Mouse (Mus musculus): ENCODE measurements around the gene Ppia.
"Not testable (repeated sequence)": the region's sequence is repeated elsewhere in the genome, so short reads cannot be mapped to it uniquely, and the experiment has no call there.

Ppia gene

DNA sequence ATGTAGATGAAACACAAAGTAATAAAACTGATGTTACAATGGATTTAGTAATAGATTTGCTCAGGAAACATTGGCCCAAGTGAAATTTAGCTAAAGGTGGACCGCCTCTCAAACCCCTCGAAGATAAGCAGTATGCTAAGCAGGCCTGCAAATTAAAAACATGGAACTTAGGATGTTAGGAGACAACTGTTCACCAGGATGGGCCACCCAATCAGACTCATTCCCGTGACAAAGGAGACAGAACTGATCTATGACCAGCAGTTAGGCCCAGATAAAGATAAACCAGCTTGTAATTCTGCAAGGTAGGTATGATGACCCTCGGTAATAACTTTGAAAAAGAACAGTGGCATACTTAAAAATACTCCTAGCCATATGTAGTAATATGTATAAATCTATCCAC is 27.9 kb downstream of the Ppia start:
- no peak for DNase-seq (ENCODE audit: low spot score)

DNA sequence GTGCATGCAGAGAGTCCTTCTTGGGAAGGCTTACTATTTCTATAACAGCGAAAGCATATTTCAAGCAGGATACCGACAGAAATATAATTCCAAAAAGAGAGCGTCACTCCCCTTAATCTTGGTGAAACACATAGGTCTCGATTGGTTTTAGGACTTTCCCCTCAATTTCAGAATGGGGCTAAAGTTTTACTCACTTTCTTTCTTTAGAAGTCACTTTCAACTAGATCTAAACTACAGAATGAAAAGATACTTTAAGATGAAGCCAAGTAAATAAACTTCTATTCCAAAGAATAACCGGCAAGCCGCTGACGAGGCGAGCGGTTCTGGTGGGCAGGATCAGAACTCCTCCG is 28.5 kb downstream of the Ppia start:
- no peak for DNase-seq (ENCODE audit: low spot score)

DNA sequence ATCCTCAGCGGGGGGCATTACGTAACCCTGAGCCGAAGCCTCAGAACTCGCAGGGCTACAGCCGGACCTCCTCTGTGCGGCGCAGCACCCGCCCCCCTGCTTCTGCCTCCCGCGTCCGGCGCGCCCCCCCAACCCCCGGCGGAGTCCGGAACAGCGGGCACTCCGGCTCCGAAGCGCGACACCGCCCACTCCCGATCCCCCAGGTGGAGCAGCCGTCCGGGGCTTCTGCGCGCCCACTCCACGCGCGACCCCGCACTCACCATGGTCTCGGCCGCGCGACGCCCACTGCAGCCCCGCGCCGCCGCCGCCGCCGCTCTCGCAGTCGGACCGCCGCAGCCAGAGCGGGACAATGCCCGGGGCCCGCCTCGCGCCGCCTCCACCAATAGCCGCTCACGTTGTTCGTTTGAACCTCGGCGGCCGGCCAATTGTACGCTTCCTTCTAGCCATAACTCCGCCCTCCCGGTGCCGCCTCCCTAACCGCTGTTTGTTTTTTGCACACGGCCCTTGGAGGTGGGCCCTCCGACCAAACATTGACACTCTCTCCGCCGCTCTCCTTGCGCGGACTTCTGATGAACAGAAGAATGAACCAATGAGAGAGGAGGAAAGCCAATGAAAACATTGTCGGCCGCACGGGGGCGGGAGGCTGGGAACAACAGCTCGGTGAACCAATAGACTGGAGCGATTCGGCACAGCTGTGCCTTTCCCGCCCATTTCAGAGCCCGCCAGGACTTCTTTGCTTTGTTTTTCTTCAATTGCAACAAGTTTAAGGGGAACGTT is 29.0 kb downstream of the Ppia start, which contains the start of gene H2afv:
Gene H2afv, minus strand, starts transcription at position 367 of the 777 bp plus-strand sequence.
- DNase-seq (ENCODE audit: low spot score), result peak; percentile 99

DNA sequence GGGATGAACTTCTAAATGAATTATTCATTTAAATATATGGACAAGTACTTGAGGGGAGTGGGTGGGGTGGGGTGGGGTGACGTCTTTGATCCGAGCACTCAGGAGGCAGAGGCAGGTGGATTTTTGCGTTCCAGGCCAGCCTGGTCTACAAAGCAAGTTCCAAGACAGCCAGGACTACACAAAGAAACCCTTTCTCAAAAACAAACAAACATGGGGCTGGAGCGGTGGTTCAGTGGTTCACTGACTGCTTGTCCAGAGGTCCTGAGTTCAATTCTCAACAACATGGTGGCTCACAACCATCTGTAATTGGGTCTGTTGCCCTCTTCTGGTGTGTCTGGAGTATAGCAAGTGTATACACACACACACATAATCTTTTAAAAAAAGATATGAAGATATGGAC is 30.2 kb downstream of the Ppia start:
- DNase-seq (ENCODE audit: low spot score), result no peak

DNA sequence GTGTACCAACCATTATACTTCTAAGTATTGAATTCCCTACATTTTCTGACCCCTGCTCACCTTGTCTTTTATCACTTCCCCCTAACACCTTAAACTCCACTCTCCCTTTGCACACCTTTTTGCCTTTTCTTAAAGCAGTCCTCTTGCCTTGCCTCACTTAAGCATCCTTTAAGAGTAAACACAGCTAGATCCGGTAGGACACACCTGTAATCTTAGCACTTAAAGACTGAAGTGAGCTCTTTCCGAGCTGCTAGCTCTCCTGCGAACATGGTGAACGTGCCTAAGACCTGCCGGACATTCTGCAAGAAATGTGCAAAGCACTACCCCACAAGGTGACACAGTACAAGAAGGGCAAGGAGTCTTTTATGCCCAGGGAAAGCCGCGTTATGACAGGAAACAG is 30.7 kb downstream of the Ppia start:
- DNase-seq (ENCODE audit: low spot score), result no peak

DNA sequence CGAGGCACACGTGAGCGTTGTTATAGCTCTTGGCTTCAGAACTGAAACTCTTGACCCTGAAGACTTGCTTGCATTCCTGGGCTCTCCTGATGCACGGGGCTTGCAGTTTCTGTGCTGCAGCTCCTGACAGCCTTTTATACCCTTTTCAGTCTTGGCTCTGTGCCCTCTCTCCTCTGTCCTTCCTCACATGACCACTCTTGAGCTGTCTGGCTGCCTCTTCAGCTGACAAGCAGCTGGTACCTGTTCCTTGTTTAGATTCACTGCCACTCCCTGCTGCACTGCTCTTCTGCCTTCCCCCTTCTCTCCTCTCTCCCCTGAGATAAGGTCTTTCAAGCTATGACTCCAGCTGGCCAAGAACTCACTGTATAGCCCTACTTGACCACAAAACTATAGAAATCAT is 32.2 kb downstream of the Ppia start:
- no peak for DNase-seq (ENCODE audit: low spot score)

DNA sequence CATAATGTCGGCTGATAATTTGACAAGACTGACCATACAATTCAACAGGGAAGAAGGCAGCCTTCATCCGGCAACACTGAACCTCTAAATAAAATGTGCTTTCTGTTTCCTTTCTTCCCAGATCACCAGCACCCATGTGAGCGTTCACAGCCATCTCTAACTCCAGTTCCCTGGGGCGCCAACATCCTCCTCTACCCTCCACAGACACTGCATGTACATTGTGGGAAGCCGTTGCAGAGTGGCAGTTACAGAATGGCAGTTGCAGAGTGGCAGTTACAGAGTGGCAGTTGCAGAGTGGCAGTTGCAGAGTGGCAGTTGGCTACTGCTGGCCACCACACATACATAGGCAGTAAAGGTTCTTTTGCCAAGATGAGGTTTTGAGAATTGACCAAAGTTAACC is 32.9 kb downstream of the Ppia start:
- DNase-seq (ENCODE audit: low spot score), result not testable (repeated sequence)

DNA sequence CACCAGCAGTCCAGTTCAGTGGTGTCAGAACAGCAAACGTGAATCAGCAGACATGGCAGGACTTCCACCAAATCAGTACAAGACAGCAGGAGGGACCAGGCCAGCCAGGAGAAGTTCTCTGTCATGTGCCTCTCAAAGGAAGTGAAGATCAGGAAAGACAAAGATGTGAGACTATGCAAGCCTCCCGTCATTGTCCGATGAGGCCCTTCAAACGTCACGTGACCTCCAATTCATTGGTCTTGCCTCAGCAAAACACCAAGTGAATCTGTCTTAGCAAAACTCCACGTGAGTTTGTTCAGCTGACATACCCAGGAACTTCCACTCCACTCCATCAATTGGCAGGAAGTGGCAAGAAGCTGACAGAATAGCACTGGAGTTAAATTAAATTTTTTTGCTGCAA is 40.8 kb downstream of the Ppia start:
- DNase-seq (ENCODE audit: low spot score), result no peak

DNA sequence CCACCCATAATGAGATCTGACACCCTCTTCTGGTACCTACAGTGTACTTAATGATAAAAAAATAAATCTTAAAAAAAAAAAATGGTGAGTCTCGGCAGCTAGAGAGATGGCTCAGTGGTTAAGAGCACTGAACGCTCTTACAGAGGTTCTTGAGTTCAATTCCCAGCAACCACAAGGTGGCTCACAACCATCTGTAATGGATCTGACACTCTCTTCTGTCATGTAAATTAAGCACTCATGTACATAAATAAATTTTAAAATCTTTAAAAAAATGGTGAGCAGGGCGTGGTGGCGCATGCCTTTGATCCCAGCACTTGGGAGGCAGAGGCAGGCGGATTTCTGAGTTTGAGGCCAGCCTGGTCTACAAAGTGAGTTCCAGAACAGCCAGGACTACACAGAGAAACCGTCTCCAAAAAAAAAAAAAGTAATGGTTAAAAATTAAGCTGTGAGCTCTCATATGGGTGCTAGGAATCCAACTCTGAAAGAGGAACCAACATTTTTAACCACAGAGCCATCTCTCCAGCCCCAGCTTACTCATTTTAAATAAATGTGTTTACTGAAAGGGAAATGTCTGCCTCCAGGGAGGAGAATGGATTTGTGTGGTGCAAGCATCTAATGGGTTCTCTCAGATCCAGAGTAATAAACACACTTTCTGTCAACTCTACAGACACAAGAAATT is 48.1 kb downstream of the Ppia start:
- DNase-seq (ENCODE audit: low spot score), result no peak

DNA sequence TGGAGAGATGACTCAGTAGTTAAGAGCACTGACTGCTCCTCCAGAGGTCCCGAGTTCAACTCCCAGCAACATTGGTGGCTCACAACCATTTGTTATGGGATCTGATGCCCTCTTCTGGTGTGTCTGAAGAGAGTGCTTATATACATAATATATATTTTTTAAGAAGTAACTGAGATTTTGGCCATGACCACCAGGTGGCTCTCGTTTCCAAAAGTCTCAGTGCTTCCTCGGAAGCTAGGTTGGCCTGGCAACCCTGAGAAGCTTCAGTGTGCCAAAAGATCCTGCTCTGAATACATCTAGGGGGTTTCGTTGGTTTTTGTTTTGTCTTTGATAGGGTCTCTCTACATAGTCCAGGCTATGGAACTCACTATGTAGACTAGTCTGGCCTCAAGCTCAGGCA is 49.9 kb downstream of the Ppia start:
- no peak for DNase-seq (ENCODE audit: low spot score)

DNA sequence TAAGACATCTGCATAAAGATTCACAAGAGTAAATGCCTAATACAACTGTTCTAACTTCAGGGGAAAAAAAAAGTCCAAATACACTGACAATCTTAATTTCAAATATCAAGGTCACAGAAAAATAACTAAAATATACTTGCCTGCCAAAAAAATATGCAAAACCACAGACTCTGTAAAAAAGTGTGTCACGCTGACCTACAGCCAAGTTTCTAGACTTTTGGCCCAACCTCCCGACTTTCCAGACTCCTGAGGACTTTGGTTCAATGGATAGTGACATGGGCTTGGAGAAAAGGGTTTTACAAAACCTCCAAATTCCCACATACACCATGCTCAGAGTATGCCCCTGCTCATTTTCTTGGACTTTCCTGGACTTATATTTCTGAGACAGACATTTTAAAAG is 53.3 kb downstream of the Ppia start:
- no peak for DNase-seq (ENCODE audit: low spot score)

Data from left cerebral cortex, adult 11 months (tissue).